In genomic region chr2:30690307-30690706, GRCm38 (mm10) we compare ENCODE assay signal across 7 mouse cellular contexts.
DNase-seq lines count a peak whose midpoint lies in the region; ATAC-seq lines count a peak whose summit lies in the region.

No protein-coding gene starts in this region.

- no peak overlapping the region for H3K4me3 ChIP-seq in embryonic facial prominence, embryonic 12.5 days
- H3K4me3 ChIP-seq in macrophage (ENCODE audit: inconsistent target): no peak overlapping the region
- H3K4me3 ChIP-seq in stomach, embryonic 16.5 days (replicated peaks; ENCODE audit: low read length): no peak overlapping the region

- no peak for ATAC-seq in embryonic facial prominence, embryonic 12.5 days (ENCODE audit: insufficient number of reproducible peaks, insufficient read depth, low FRiP score, low TSS enrichment)
- no peak for ATAC-seq in stomach, embryonic 16.5 days (ENCODE audit: insufficient read depth, low FRiP score)

- intact Hi-C loops in heart, postnatal 10 days (cut with DNase I): no loop called here

- no peaks in the 10 kb centered on the region for H3K36me3 ChIP-seq in embryonic facial prominence, embryonic 12.5 days
- no peaks in the 10 kb centered on the region for H3K36me3 ChIP-seq in macrophage (ENCODE audit: inconsistent target)
- no peaks in the 10 kb centered on the region for H3K36me3 ChIP-seq in stomach, embryonic 16.5 days (ENCODE audit: control insufficient read depth, insufficient read depth, low read length)

- H3K4me1 ChIP-seq in embryonic facial prominence, embryonic 12.5 days: peaks cover 68% of the 10 kb centered on the region
- H3K4me1 ChIP-seq in stomach, embryonic 16.5 days (ENCODE audit: control insufficient read depth, insufficient read depth, low read length): peaks cover 61% of the 10 kb centered on the region

- H3K79me2 ChIP-seq in macrophage (ENCODE audit: inconsistent target): no peaks in the 10 kb centered on the region

- no peaks in the 10 kb centered on the region for H3K27me3 ChIP-seq in embryonic facial prominence, embryonic 12.5 days
- no peaks in the 10 kb centered on the region for H3K27me3 ChIP-seq in stomach, embryonic 16.5 days (ENCODE audit: control insufficient read depth, insufficient read depth, low read length)

- no peak overlapping the region for H3K9ac ChIP-seq in embryonic facial prominence, embryonic 12.5 days
- peak overlapping the region; percentile 48 for H3K9ac ChIP-seq in stomach, embryonic 16.5 days (ENCODE audit: low read length)

- WGBS in embryonic facial prominence, embryonic 12.5 days: 80% methylated on average over 11 of the region's 11 CpGs
- 28% methylated on average over 11 of the region's 11 CpGs for WGBS in macrophage (ENCODE audit: missing documents)
- 69% methylated on average over 11 of the region's 11 CpGs for WGBS in stomach, embryonic 16.5 days

- peak overlapping the region; percentile 99 for H3K27ac ChIP-seq in embryonic facial prominence, embryonic 12.5 days
- peak overlapping the region; percentile 81 for H3K27ac ChIP-seq in macrophage
- peak overlapping the region; percentile 84 for H3K27ac ChIP-seq in stomach, embryonic 16.5 days (ENCODE audit: low read length)

- H3K9me3 ChIP-seq in embryonic facial prominence, embryonic 12.5 days: no peaks in the 10 kb centered on the region
- H3K9me3 ChIP-seq in stomach, embryonic 16.5 days (replicated peaks; ENCODE audit: control insufficient read depth, low read length): no peaks in the 10 kb centered on the region

- peak; percentile 60 for DNase-seq in R1 (ENCODE audit: low read depth, low spot score)
- peak; percentile 69 to 78 for DNase-seq in heart, postnatal 10 days
- DNase-seq in kidney, postnatal 14 days: peak; percentile 78
- DNase-seq in retina, postnatal 1 day: no peak

- H3K4me2 ChIP-seq in embryonic facial prominence, embryonic 12.5 days (replicated peaks): no peak overlapping the region
- H3K4me2 ChIP-seq in stomach, embryonic 16.5 days (ENCODE audit: low read depth, low read length): no peak overlapping the region
